In genomic region chr5:148990891-148991311, GRCm38 (mm10) we compare ENCODE assay signal across 14 mouse cellular contexts. TPM values are rescaled to one million over a fixed set of nuclear protein-coding genes. Genes with fewer than 3 reads are reported as not detected.
A peak's percentile ranks its signal among the peaks of the same experiment; 100 is the strongest.
DNase-seq lines count a peak whose midpoint lies in the region; ATAC-seq and TF ChIP-seq lines count a peak whose summit lies in the region.
"Had no signal": no experiment of that assay in that cellular context is flagged by ENCODE, and none has a peak within 500 bp of the region (broad histone marks: within the 10 kb centered on the region; RNA-seq: fewer than 3 reads in every experiment).

No protein-coding gene starts in this region.

- DNase-seq in heart, adult 2 months = peak in 1 of 2 experiments; percentile 38
- no peak for DNase-seq in heart, postnatal 14 days
- peak; percentile 59 for DNase-seq in adipocyte (ENCODE audit: low spot score)
- no peak for DNase-seq in cerebellum, adult 11 months
- DNase-seq: B cell, adult 2 months; cerebellum, adult 9-10 months; left cerebral cortex, postnatal 4 days; midbrain, embryonic 14.5 days had no signal

- peak overlapping the region; percentile 29; the same call in 1 of the 2 replicates for H3K27ac ChIP-seq in heart, adult 2 months
- 0 out of 2 replicates have a peak overlapping the region, but pooled peaks have one; percentile 7 for H3K27ac ChIP-seq in intestine, embryonic 16.5 days (ENCODE audit: low read length)
- peak overlapping the region; percentile 50; the same call in 1 of the 2 replicates for H3K27ac ChIP-seq in limb, embryonic 12.5 days
- H3K27ac ChIP-seq: forebrain, embryonic 10.5 days; hindbrain, embryonic 15.5 days had no signal

- 58% methylated on average over 12 of the region's 12 CpGs for WGBS in heart, adult 2 months
- WGBS in intestine, embryonic 16.5 days = 63% methylated on average over 12 of the region's 12 CpGs
- 69% methylated on average over 12 of the region's 12 CpGs for WGBS in limb, embryonic 12.5 days

- H3K4me2 ChIP-seq in intestine, embryonic 16.5 days (ENCODE audit: low read depth, low read length) = peak overlapping the region; percentile 28
- H3K4me2 ChIP-seq in limb, embryonic 12.5 days = no peak overlapping the region
- H3K4me2 ChIP-seq: hindbrain, embryonic 15.5 days had no signal

- 0 out of 2 replicates have a peak, but pooled peaks cover 8% of the 10 kb centered on the region for H3K9me3 ChIP-seq in intestine, embryonic 16.5 days (ENCODE audit: control insufficient read depth, low read length)
- H3K9me3 ChIP-seq in limb, embryonic 12.5 days = peaks cover 35% of the 10 kb centered on the region; the same call in 1 of the 2 replicates

- H3K4me3 ChIP-seq in heart, adult 2 months = no peak overlapping the region
- H3K4me3 ChIP-seq in intestine, embryonic 16.5 days (ENCODE audit: low read length) = no peak overlapping the region; the same call in 1 of the 2 replicates
- H3K4me3 ChIP-seq in limb, embryonic 12.5 days (replicated peaks) = no peak overlapping the region
- H3K4me3 ChIP-seq: forebrain, embryonic 10.5 days; hindbrain, embryonic 15.5 days had no signal

- TF ChIP-seq CTCF in heart, adult 2 months (IDR thresholded peaks at IDR 0.05) = no peak

- no peak for TF ChIP-seq EP300 in heart, adult 2 months (IDR thresholded peaks at IDR 0.05; ENCODE audit: insufficient read depth, low read depth, low read length)

- intact Hi-C loops in heart, adult 2 months (cut with DNase I) = loop anchor here (5.0 kb wide), 2 partner anchors 34 to 64 kb away; partner anchors contain the start of gene Katnal1
- intact Hi-C loops in heart, postnatal 14 days (cut with DNase I) = no loop called here

- no peaks in the 10 kb centered on the region for H3K36me3 ChIP-seq in heart, adult 2 months (ENCODE audit: control insufficient read depth, insufficient read depth, low read length)
- peaks cover 3% of the 10 kb centered on the region; the same call in 1 of the 2 replicates for H3K36me3 ChIP-seq in intestine, embryonic 16.5 days (ENCODE audit: control insufficient read depth, insufficient read depth, low read length)
- H3K36me3 ChIP-seq in limb, embryonic 12.5 days = peaks cover 15% of the 10 kb centered on the region
- H3K36me3 ChIP-seq: hindbrain, embryonic 15.5 days had no signal

- TF ChIP-seq POLR2A in heart, adult 2 months (IDR thresholded peaks at IDR 0.05; ENCODE audit: insufficient read depth, low read depth, low read length) = no peak

- H3K27me3 ChIP-seq in heart, adult 2 months (ENCODE audit: control insufficient read depth, insufficient read depth, low read length) = no peaks in the 10 kb centered on the region
- H3K27me3 ChIP-seq in intestine, embryonic 16.5 days (replicated peaks; ENCODE audit: control insufficient read depth, insufficient read depth, low read length) = no peaks in the 10 kb centered on the region
- H3K27me3 ChIP-seq in limb, embryonic 12.5 days = no peaks in the 10 kb centered on the region
- H3K27me3 ChIP-seq: hindbrain, embryonic 15.5 days had no signal

- no peak for ATAC-seq in intestine, embryonic 16.5 days
- no peak for ATAC-seq in limb, embryonic 12.5 days (ENCODE audit: insufficient number of reproducible peaks, insufficient read depth, low FRiP score, low TSS enrichment, low read depth)
- ATAC-seq in activated CD4-positive, CD25-positive, alpha-beta regulatory T cell, adult 4 months = no peak
- no peak for ATAC-seq in erythroid progenitor cell, adult 5-6 weeks (replicated peaks; ENCODE audit: low FRiP score, poor library complexity, severe bottlenecking)

- peaks cover 1% of the 10 kb centered on the region; the same call in 1 of the 2 replicates for H3K79me2 ChIP-seq in heart, adult 2 months (replicated peaks; ENCODE audit: control insufficient read depth, insufficient read depth, low read length)

- H3K4me1 ChIP-seq in heart, adult 2 months (ENCODE audit: control insufficient read depth, insufficient read depth, low read length) = peaks cover 2% of the 10 kb centered on the region
- peaks cover 12% of the 10 kb centered on the region for H3K4me1 ChIP-seq in intestine, embryonic 16.5 days (ENCODE audit: control insufficient read depth, insufficient read depth, low read length)
- H3K4me1 ChIP-seq in limb, embryonic 12.5 days (replicated peaks) = peaks cover 25% of the 10 kb centered on the region

- no peak overlapping the region for H3K9ac ChIP-seq in heart, adult 2 months (ENCODE audit: low read depth, low read length)
- H3K9ac ChIP-seq in intestine, embryonic 16.5 days (ENCODE audit: low read depth, low read length) = peak overlapping the region; percentile 32; the same call in 1 of the 2 replicates
- H3K9ac ChIP-seq in limb, embryonic 12.5 days (replicated peaks) = no peak overlapping the region
- H3K9ac ChIP-seq: hindbrain, embryonic 15.5 days had no signal

RNA-seq across cellular contexts. Expression of gene Gm42791, which starts 4.0 kb away (rescaled TPM):
- 1 to 10 TPM; 5.7 to 5.9 TPM for total RNA-seq in heart, adult 2 months (2021)
- not detected in 2 replicates for polyA plus RNA-seq in heart, adult 2 months (2012; rRNA removed)
- total RNA-seq in heart, postnatal 14 days (2021) = 1 to 10 TPM; 3.3 to 6.1 TPM
- polyA plus RNA-seq in intestine, embryonic 16.5 days (2015; fragmentation: Nextera tagmentation; extraction: Ambion mirVana) = 0.80 and 1.0 TPM in 2 replicates
- polyA plus RNA-seq in limb, embryonic 12.5 days (2016; fragmentation: Nextera tagmentation; extraction: Ambion mirVana) = 0.99 and 2.6 TPM in 2 replicates
- polyA plus RNA-seq in activated CD4-positive, CD25-positive, alpha-beta regulatory T cell, adult 4 months (2017; shearing (Covaris generic)) = not detected
- total RNA-seq in erythroid progenitor cell, adult 5-6 weeks (2015; ENCODE audit: low replicate concordance) = not detected in 2 replicates
- total RNA-seq in erythroid progenitor cell, adult 5-6 weeks (2017; ENCODE audit: low replicate concordance) = not detected in 2 replicates
- polyA plus RNA-seq: midbrain, embryonic 14.5 days had no signal
